Mouse (Mus musculus) forebrain, embryonic 16.5 days (tissue): ENCODE data around the gene Rpl6. TPM values are rescaled to one million over a fixed set of nuclear protein-coding genes. Genes with fewer than 3 reads are reported as not detected.
A peak's percentile ranks its signal among the peaks of the same experiment; 100 is the strongest.

ENCODE experiments used
- ATAC-seq: fragments of 200-750 bp; cut with Nextera tagmentation; 2 replicates; pipeline ENCODE4 v1.8.0; 2017; ENCODE audit warnings: mild to moderate bottlenecking, moderate library complexity
- H3K27ac ChIP-seq: fragments of 300-500 bp; sonication (generic); 2 replicates; pipeline ENCODE4 v1.5.1; 2014; ENCODE audit warnings: low read length, control low read depth
- H3K27me3 ChIP-seq: fragments of 300-500 bp; sonication (generic); replicated peaks from 2 replicates; pipeline ENCODE4 v1.6.1; 2014; ENCODE audit warnings: low read length; ENCODE audit not compliant: control insufficient read depth, insufficient read depth
- H3K36me3 ChIP-seq: fragments of 300-500 bp; sonication (generic); 2 replicates; pipeline ENCODE4 v1.6.1; 2014; ENCODE audit not compliant: control insufficient read depth, insufficient read depth
- H3K4me1 ChIP-seq: fragments of 300-500 bp; sonication (generic); replicated peaks from 2 replicates; pipeline ENCODE4 v1.6.1; 2014; ENCODE audit warnings: low read length; ENCODE audit not compliant: control insufficient read depth, insufficient read depth
- H3K4me2 ChIP-seq: fragments of 300-500 bp; sonication (generic); 2 replicates; pipeline ENCODE4 v1.6.1; 2014; ENCODE audit warnings: mild to moderate bottlenecking, low read length, control low read depth
- H3K4me3 ChIP-seq: fragments of 300-500 bp; sonication (generic); replicated peaks from 2 replicates; pipeline ENCODE4 v1.5.1; 2014; ENCODE audit warnings: mild to moderate bottlenecking, low read length, control low read depth
- H3K9ac ChIP-seq: fragments of 300-500 bp; sonication (generic); replicated peaks from 2 replicates; pipeline ENCODE4 v1.6.1; 2014; ENCODE audit warnings: low read depth, low read length, control low read depth
- H3K9me3 ChIP-seq: fragments of 300-500 bp; sonication (generic); 2 replicates; pipeline ENCODE4 v1.6.1; 2016; ENCODE audit warnings: low read length; ENCODE audit not compliant: control insufficient read depth
- WGBS: fragments of 180-500 bp; shearing (Covaris S2); extraction: QIAGEN DNeasy Blood & Tissue Kit; methylation state at CpG from one replicate; pipeline ENCODE4 v1.1.7; 2014; 5-methylcytosine and 5-hydroxymethylcytosine counted together
- polyA plus RNA-seq: library from polyadenylated mRNA; unstranded; fragments of >200 nt; fragmentation: Nextera tagmentation; extraction: Ambion mirVana; gene quantifications from 2 replicates; pipeline ENCODE4 v1.2.1, GENCODE M21; 2015

Gene Rpl6
- polyA plus RNA-seq = 361 and 392 TPM in 2 replicates

DNA sequence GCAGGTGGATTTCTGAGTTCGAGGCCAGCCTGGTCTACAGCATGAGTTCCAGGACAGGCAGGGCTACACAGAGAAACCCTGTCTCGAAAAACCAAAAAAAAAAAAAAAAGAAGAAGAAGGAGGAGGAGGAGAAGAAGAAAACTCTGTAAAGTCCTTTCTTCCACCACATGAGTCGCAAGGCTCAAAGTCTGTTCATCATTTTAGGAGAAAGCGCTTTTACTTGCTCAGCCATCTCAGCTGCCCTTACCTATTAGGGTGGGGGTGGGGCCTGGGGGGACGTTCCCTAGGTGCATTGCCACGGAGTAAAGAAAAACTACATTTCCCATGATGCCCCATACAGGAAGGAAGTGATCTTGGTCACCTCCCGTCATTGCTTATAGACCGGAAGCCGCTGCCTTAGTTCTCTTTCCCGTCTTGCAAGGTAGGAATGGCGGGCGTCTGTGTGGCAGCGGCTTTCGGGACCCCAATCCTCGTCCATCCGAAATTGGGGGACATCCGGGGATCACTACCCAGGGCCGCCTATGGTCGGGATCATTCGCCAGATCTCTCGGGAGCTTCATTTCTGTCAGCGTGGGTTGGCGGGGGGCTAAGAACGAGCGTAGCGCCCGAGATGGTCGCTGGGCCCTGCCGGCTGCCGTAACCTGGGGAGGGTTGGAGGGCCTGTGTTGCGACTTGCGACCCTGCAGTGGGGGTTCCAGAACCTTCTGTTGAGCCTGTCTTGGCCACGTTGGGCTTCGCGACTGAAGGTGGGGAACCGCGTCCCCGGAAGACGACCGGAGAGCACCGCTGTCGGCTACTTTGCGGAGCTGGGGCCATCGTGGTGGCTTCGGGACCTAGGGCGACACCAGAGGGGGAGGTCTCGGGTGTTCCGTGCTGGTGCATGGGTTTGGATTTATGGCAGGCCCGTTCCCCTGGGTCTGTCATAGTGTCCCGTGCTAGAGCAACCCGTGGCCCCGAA is at the start of gene Rpl6:
Rpl6 (plus strand) TSS at position 350 of the 958 bp plus-strand sequence.
- Histone ChIP-seq H3K9ac (peak within 1 kb of the TSS; percentile 94), H3K36me3 (peaks cover 24% of the 10 kb centered on the region), H3K4me2 (peak within 1 kb of the TSS; percentile 73), H3K27me3 (peaks cover under 1% of the 10 kb centered on the region; the same call in 1 of the 2 replicates), H3K27ac (peak within 1 kb of the TSS; percentile 71), H3K4me3 (peak within 1 kb of the TSS; percentile 97), H3K9me3 (no peaks in the 10 kb centered on the region), H3K4me1 (peaks cover 20% of the 10 kb centered on the region)
- WGBS = 1% methylated on average over 52 of the region's 52 CpGs
- peak; percentile 96 for ATAC-seq

DNA sequence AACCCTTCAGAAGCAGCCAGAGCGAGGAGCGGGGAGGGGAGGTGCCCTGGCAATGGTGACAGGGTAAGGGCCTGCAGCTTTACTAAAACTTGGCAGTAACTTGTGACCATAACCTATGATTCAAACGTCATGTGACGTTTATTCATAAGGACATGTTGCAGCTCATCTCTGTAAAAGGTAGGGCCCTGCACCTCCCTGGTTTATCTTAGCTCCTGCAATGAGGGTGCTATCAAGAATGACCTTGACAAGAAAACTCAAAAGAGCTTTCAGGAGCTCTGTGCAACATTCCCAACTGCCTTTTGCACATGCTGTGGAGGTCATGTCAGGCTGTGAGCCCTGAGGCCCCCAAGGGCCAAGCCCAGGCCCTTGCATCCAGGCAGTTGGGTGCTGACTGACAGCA is 48.2 kb upstream of the Rpl6 start:
- H3K27ac ChIP-seq = no peak overlapping the region
- H3K4me2 ChIP-seq = no peak overlapping the region
- H3K27me3 ChIP-seq = no peaks in the 10 kb centered on the region
- peaks cover 3% of the 10 kb centered on the region for H3K36me3 ChIP-seq
- H3K4me1 ChIP-seq = no peaks in the 10 kb centered on the region
- ATAC-seq = no peak
- H3K4me3 ChIP-seq = no peak overlapping the region
- WGBS = 93% methylated on average over 4 of the region's 4 CpGs
- H3K9me3 ChIP-seq = no peaks in the 10 kb centered on the region
- H3K9ac ChIP-seq = no peak overlapping the region

- WGBS = 70% methylated on average over 2 of the region's 2 CpGs
- Histone ChIP-seq H3K27me3 (no peaks in the 10 kb centered on the region), H3K4me1 (no peaks in the 10 kb centered on the region), H3K4me3 (no peak overlapping the region), H3K27ac (no peak overlapping the region), H3K4me2 (no peak overlapping the region), H3K9me3 (no peaks in the 10 kb centered on the region), H3K9ac (no peak overlapping the region), H3K36me3 (peaks cover 6% of the 10 kb centered on the region)
- ATAC-seq = no peak
These were observed 47.3 kb upstream of the Rpl6 start for GRCm38 (mm10) chr5:121157017-121157416.

GRCm38 (mm10) chr5:121157489-121157888 is 46.8 kb upstream of the Rpl6 start:
- 95% methylated on average over 5 of the region's 5 CpGs for WGBS
- H3K9me3 ChIP-seq = no peaks in the 10 kb centered on the region
- no peaks in the 10 kb centered on the region for H3K27me3 ChIP-seq
- no peak overlapping the region for H3K27ac ChIP-seq
- no peaks in the 10 kb centered on the region for H3K4me1 ChIP-seq
- H3K36me3 ChIP-seq = peaks cover 6% of the 10 kb centered on the region
- no peak overlapping the region for H3K4me2 ChIP-seq
- no peak overlapping the region for H3K9ac ChIP-seq
- H3K4me3 ChIP-seq = no peak overlapping the region
- ATAC-seq = no peak

GRCm38 (mm10) chr5:121158966-121159365 is 45.3 kb upstream of the Rpl6 start:
- no peak for ATAC-seq
- Histone ChIP-seq H3K4me1 (no peaks in the 10 kb centered on the region), H3K4me2 (no peak overlapping the region), H3K27me3 (no peaks in the 10 kb centered on the region), H3K9ac (no peak overlapping the region), H3K36me3 (peaks cover 16% of the 10 kb centered on the region), H3K9me3 (no peaks in the 10 kb centered on the region), H3K27ac (no peak overlapping the region), H3K4me3 (no peak overlapping the region)
- WGBS = 91% methylated on average over 7 of the region's 7 CpGs

DNA sequence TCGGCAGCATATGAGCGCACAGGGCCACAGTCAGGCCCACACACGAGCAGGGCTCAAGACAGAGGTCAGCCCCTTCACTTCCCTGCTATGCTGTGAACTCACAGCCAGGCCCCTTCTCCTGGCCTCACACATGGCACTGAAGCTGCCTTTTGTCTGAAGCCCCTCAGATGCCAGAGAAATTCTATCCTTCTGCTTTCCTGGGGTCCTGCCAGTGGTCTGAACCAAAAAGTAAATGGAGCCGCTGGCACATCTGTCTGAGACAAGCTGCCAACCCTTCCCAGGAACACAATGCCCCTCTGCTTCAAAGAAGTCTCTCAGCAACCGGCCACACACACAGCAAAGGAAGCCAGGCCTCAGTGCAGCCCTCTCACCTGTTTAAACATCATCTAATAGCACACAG is 42.0 kb upstream of the Rpl6 start:
- peaks cover 29% of the 10 kb centered on the region for H3K36me3 ChIP-seq
- no peak for ATAC-seq

GRCm38 (mm10) chr5:121162923-121163322 is 41.4 kb upstream of the Rpl6 start:
- peaks cover 29% of the 10 kb centered on the region for H3K36me3 ChIP-seq
- H3K9me3 ChIP-seq = no peaks in the 10 kb centered on the region
- no peaks in the 10 kb centered on the region for H3K27me3 ChIP-seq
- no peak overlapping the region for H3K4me3 ChIP-seq
- H3K4me1 ChIP-seq = no peaks in the 10 kb centered on the region
- no peak for ATAC-seq
- 89% methylated on average over 7 of the region's 7 CpGs for WGBS
- no peak overlapping the region for H3K9ac ChIP-seq
- H3K27ac ChIP-seq = no peak overlapping the region
- no peak overlapping the region for H3K4me2 ChIP-seq

More for the DNA sequence above, 42.0 kb upstream of the Rpl6 start:
- no peaks in the 10 kb centered on the region for H3K9me3 ChIP-seq
- no peak overlapping the region for H3K4me3 ChIP-seq
- no peaks in the 10 kb centered on the region for H3K27me3 ChIP-seq
- no peak overlapping the region for H3K4me2 ChIP-seq
- no peaks in the 10 kb centered on the region for H3K4me1 ChIP-seq
- no peak overlapping the region for H3K27ac ChIP-seq
- WGBS = 72% methylated on average over 5 of the region's 5 CpGs
- H3K9ac ChIP-seq = no peak overlapping the region

DNA sequence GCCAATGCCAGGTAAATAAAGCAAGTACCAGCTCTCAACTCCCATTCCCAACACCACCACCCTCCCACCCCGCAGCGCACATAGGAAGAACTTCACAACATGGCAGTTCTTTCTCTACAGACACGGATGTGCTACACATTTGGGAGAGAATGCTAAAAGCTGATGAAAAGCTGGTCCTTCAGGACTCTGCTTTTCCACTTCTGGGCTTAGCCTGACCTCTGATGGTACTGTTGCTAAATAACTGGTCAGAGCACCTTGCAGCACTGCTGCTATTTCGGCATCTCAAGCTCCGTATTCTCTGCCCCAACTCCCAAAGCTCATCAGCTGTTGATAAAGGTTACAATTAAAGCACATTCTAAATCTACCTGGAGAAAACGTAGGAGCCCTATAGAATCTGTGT is 37.4 kb upstream of the Rpl6 start:
- H3K9ac ChIP-seq = no peak overlapping the region
- peaks cover 31% of the 10 kb centered on the region for H3K36me3 ChIP-seq
- H3K9me3 ChIP-seq = no peaks in the 10 kb centered on the region
- H3K4me1 ChIP-seq = no peaks in the 10 kb centered on the region
- 96% methylated on average over 6 of the region's 6 CpGs for WGBS
- H3K4me3 ChIP-seq = no peak overlapping the region
- no peak for ATAC-seq
- H3K27me3 ChIP-seq = no peaks in the 10 kb centered on the region
- H3K4me2 ChIP-seq = no peak overlapping the region
- no peak overlapping the region for H3K27ac ChIP-seq

DNA sequence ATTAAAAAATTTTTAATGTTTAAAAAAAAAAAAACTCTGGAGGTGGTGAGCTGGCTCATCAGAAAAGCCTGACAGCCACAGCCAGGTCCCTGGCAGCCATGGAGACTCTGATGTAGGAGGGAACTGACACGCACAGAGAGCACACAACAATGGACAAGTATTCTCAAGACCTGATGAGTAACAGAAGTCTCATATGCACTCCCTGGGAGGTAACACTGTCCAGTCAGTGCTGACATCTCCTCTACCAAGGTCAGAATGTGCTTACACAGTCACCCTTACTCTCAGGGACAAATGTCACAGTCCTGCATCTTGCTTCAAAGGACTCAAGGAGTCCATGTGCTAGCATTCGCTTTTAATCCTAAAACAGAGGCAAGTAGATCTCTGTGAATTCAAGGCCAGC is 34.7 kb upstream of the Rpl6 start:
- no peaks in the 10 kb centered on the region for H3K9me3 ChIP-seq
- ATAC-seq = no peak
- H3K4me2 ChIP-seq = no peak overlapping the region
- no peak overlapping the region for H3K9ac ChIP-seq
- peaks cover 16% of the 10 kb centered on the region; the same call in 1 of the 2 replicates for H3K36me3 ChIP-seq
- WGBS = 90% methylated on average over 2 of the region's 2 CpGs
- no peak overlapping the region for H3K4me3 ChIP-seq
- H3K27me3 ChIP-seq = no peaks in the 10 kb centered on the region
- no peaks in the 10 kb centered on the region for H3K4me1 ChIP-seq
- no peak overlapping the region for H3K27ac ChIP-seq
